Mouse (Mus musculus) forebrain, embryonic 10.5 days (tissue): ENCODE measurements around the gene Olfml3. TPM values are rescaled to one million over a fixed set of nuclear protein-coding genes. Genes with fewer than 3 reads are reported as not detected.

Experiments used
- DNase-seq: peaks from one replicate; pipeline ENCODE4 v3.0.0-alpha.2; 2017; ENCODE audit warnings: low spot score; ENCODE audit errors: extremely low spot score
- H3K27ac ChIP-seq: fragments of 300-500 bp; sonication (generic); 2 replicates; pipeline ENCODE4 v1.5.1; 2016; ENCODE audit warnings: mild to moderate bottlenecking
- H3K27me3 ChIP-seq: fragments of 300-500 bp; sonication (generic); 2 replicates; pipeline ENCODE4 v1.6.1; 2016; ENCODE audit warnings: mild to moderate bottlenecking; ENCODE audit not compliant: poor library complexity, severe bottlenecking
- H3K36me3 ChIP-seq: fragments of 300-500 bp; sonication (generic); replicated peaks from 2 replicates; pipeline ENCODE4 v1.6.1; 2016; ENCODE audit warnings: mild to moderate bottlenecking, moderate library complexity
- H3K4me1 ChIP-seq: fragments of 300-500 bp; sonication (generic); 2 replicates; pipeline ENCODE4 v1.6.1; 2016
- H3K4me3 ChIP-seq: fragments of 300-500 bp; sonication (generic); 2 replicates; pipeline ENCODE4 v1.5.1; 2016; ENCODE audit warnings: mild to moderate bottlenecking, moderate library complexity
- H3K9me3 ChIP-seq: fragments of 300-500 bp; sonication (generic); 2 replicates; pipeline ENCODE4 v1.6.1; 2016; ENCODE audit warnings: mild to moderate bottlenecking, moderate library complexity
- WGBS: fragments of 180-500 bp; shearing (Covaris S2); methylation state at CpG from one replicate; pipeline ENCODE4 v1.1.7; 2016; 5-methylcytosine and 5-hydroxymethylcytosine counted together
- polyA plus RNA-seq: library from polyadenylated mRNA; unstranded; fragments of >200 nt; fragmentation: Nextera tagmentation; extraction: Ambion mirVana; gene quantifications from 2 replicates; pipeline ENCODE4 v1.2.1, GENCODE M21; 2016

The Olfml3 gene
- polyA plus RNA-seq, 1 experiment from 2014 or later = 5.6 TPM

DNA sequence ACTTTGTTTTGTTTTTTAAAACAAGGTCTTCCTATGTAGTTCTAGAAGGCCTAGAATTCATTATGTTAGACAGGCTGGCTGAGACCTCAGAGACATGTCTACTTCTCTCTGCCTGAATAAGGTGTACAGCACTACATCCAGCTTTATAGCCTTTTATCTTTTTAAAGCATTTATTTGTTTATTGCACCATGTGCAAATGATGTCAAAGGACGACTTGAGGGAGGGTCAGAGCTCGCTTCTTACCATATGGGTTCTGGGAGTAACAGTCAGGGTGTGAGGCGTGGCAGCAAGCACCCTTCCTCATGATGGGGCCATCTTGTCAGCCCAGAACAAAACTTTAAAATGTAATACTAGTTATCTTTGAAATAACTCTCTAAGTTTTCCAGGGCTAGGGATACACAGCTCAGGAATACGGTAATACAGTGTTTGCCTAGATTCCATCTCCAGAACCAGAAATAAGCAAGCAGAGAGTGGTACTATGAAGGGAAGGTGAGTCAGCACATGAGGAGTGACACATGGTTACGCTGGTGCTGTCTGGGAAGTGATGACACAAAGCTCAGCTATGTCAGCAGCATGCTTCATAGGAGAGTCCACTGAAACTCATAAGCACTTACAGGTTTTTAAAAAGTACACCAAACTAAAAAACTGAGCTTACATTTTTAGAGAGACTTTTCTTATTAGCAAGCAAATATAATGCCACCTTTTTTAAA, 21.6 kb upstream of the Olfml3 start:
- no peak overlapping the region for H3K27ac ChIP-seq
- no peak overlapping the region for H3K4me3 ChIP-seq
- no peaks in the 10 kb centered on the region for H3K27me3 ChIP-seq
- H3K4me1 ChIP-seq = no peaks in the 10 kb centered on the region
- DNase-seq = no peak
- peaks cover 83% of the 10 kb centered on the region for H3K36me3 ChIP-seq
- WGBS = 87% methylated on average over 5 of the region's 5 CpGs
- no peaks in the 10 kb centered on the region for H3K9me3 ChIP-seq

DNA sequence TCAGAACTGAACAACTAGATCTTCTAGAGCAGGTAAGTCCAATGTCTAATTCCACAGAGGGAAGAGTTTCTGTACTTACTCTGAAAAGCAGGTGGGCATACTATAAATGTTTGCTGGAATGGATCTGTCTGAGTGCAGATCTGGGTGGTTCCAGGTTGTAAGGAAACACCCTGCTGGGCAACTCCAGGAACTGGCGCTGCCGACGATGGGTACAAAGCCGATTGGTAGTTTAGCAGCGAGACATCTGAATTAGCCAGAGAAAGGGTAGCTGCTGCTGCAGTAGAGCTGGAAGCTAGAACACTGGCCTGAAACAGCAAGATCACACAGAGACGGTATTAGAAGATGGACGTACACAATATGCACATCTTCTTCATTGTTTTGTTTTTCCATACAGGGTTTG, 20.7 kb upstream of the Olfml3 start:
- DNase-seq = no peak
- Histone ChIP-seq H3K36me3 (peaks cover 86% of the 10 kb centered on the region), H3K27me3 (no peaks in the 10 kb centered on the region), H3K27ac (no peak overlapping the region), H3K4me1 (no peaks in the 10 kb centered on the region), H3K4me3 (no peak overlapping the region), H3K9me3 (no peaks in the 10 kb centered on the region)
- WGBS = 91% methylated on average over 7 of the region's 7 CpGs

DNA sequence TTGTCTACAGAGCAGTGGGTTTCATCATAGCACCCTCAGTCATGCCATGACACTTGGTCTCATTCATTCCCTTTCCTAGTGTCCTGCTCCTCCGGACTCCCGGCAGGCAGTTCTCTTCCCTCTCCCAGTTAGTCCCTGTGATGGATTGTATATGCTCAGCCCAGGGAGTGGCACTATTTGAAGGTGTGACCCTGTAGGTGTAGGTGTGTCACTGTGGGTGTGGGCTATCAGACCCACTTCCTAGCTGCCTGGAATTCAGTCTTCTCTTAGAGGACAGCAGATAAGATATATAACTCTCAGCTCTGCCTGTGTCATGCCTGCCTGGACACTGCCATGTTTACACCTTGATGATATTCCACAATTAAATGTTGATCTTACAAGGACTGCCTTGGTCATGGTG, 19.1 kb upstream of the Olfml3 start:
- no peak for DNase-seq
- Histone ChIP-seq H3K36me3 (peaks cover 86% of the 10 kb centered on the region), H3K9me3 (no peaks in the 10 kb centered on the region), H3K4me3 (no peak overlapping the region), H3K27me3 (no peaks in the 10 kb centered on the region), H3K4me1 (no peaks in the 10 kb centered on the region), H3K27ac (no peak overlapping the region)
- WGBS = 94% methylated on average over 2 of the region's 2 CpGs

DNA sequence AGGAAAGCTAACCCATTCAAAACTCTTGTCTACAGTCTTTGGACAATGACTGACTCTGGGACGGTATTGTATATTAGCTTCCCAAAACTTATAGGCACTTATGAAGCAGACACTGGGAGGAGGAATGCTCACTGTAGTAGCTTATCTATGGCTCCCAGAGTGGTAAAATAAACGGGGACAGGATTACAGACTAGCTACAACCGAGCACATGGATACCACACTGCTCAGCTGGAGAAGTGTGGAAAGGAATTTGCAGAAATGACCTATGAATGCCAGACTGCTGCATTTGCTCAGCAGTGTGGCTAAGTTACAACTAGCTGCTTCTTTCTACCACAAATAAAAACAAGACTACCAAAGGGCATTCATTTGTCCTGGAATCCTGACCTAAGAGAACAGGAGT, 17.6 kb upstream of the Olfml3 start:
- peaks cover 82% of the 10 kb centered on the region for H3K36me3 ChIP-seq
- no peak overlapping the region for H3K27ac ChIP-seq
- H3K4me1 ChIP-seq = no peaks in the 10 kb centered on the region
- no peak overlapping the region for H3K4me3 ChIP-seq
- DNase-seq = no peak
- 78% methylated on average over 3 of the region's 3 CpGs for WGBS
- no peaks in the 10 kb centered on the region for H3K9me3 ChIP-seq
- no peaks in the 10 kb centered on the region for H3K27me3 ChIP-seq

DNA sequence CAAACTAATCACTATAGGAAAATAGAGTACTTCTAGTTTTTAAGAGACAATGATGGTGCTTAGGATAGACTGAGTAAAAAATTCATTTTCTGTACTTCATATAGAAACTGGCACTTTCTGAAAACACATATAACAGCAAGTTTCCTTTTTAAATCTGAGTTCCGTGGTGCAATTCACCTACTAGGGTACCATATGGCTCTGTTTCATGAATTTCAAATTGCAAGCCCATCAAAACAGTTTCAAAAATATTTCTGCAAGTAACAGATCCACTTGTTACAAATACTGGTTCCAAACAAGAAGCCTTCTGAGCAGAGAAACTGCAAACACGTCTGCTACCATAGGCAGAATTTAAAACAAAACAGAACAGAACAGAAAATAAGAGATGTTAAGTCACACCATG, 13.8 kb upstream of the Olfml3 start:
- H3K9me3 ChIP-seq = no peaks in the 10 kb centered on the region
- H3K4me1 ChIP-seq = no peaks in the 10 kb centered on the region
- H3K36me3 ChIP-seq = peaks cover 82% of the 10 kb centered on the region
- 85% methylated on average over 2 of the region's 2 CpGs for WGBS
- H3K4me3 ChIP-seq = no peak overlapping the region
- H3K27ac ChIP-seq = no peak overlapping the region
- H3K27me3 ChIP-seq = no peaks in the 10 kb centered on the region
- no peak for DNase-seq

DNA sequence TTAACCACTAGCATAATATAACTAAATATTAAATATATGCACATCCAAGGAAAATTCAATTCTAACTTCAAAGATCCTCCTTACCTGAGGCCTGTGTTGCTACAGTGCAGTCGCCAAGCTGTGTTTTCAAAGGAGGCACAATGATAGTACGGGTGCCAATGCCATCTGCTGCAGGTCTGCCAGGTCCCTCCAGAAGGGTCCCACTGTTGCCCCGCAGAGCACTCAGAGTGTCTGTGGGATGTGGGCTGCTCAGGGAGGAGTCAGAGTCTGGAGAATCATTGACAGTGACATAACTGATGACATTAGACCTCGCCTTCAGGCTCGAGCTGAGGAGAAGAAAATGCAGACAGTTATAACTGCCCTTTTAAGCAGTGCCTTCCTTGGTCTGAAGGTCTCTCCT, 8.9 kb upstream of the Olfml3 start:
- no peaks in the 10 kb centered on the region for H3K4me1 ChIP-seq
- WGBS = 98% methylated on average over 5 of the region's 5 CpGs
- no peaks in the 10 kb centered on the region for H3K27me3 ChIP-seq
- no peak overlapping the region for H3K27ac ChIP-seq
- H3K36me3 ChIP-seq = peaks cover 90% of the 10 kb centered on the region
- H3K9me3 ChIP-seq = no peaks in the 10 kb centered on the region
- H3K4me3 ChIP-seq = no peak overlapping the region
- no peak for DNase-seq

DNA sequence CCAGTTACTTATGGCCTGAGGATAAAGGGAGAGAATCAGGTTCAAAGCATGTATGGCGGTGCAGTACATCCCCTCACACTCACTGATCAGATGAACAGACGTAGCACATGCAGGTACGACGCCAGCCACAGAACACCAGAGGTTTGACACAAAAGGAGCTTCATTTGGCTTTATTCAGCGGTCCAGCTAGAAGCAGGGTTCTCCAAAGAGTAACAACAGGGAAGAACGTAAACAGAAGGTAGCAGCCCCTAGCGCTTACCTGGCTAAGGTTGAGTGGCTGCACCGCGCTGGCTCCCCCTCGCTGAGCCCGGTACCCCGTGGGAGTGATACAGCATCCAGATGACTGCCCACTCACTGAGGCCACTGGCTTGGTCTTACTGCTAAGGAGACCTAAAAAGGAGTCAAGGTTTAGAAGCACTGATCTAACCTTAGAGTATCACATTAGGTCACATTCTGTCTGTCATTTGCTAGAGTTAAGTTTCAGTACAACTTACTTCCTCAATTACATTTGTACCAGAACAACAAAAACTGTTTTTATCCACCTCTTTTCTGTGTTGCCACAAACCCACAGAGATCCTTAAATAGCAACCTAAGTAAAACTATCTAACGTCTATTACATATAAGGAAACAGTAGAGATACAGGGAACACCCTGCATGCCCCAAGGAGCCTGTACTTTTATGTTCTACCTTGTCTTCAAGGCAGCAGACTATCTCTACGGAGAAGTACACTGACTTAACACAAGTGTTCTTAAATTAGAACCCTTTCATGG, 7.4 kb upstream of the Olfml3 start:
- no peak for DNase-seq
- Histone ChIP-seq H3K9me3 (no peaks in the 10 kb centered on the region), H3K36me3 (peaks cover 80% of the 10 kb centered on the region), H3K27ac (no peak overlapping the region), H3K4me1 (peaks cover 8% of the 10 kb centered on the region), H3K27me3 (no peaks in the 10 kb centered on the region), H3K4me3 (no peak overlapping the region)
- 92% methylated on average over 14 of the region's 14 CpGs for WGBS

DNA sequence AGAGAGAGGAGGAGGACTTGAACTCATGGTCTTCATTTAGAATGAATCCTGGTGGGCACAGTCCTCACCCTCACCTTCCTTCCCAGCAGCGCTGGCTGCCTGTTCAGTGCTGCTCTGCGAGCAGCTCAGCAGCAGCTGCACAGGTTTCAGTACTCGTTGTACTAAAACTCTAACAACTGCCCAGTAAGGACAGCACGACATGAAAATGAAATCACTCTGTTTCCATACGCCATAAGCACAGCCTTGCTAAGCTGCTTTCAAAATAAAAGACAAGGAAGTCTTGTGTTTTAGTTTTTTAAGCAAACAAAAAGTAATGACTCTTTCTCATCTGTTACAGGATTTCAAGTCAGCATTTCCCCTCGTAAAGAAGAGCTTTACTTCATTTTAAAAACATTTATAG, 5.4 kb upstream of the Olfml3 start:
- no peaks in the 10 kb centered on the region for H3K9me3 ChIP-seq
- no peak overlapping the region for H3K27ac ChIP-seq
- no peak overlapping the region for H3K4me3 ChIP-seq
- DNase-seq = no peak
- 92% methylated on average over 6 of the region's 6 CpGs for WGBS
- H3K36me3 ChIP-seq = peaks cover 60% of the 10 kb centered on the region
- no peaks in the 10 kb centered on the region for H3K27me3 ChIP-seq
- peaks cover 23% of the 10 kb centered on the region for H3K4me1 ChIP-seq

DNA sequence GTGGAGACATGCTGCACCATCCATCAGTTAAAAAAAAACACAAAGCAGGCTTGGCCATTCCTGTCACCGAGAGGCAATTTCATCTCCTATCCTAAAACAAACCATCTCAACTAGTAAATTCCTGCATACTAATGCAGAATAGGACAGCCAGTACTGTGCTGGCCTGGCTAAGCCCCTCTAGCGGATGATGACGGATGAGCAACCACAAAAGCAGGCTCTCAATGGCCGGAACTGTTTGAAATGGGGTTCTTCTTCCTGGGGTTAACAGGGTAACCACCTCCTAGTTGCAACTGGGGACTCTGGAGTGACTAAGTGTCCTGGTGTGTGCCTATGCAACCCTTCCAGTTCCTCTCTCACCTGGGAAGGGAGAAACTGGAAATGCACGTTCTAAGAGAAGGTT, 2.5 kb upstream of the Olfml3 start:
- Histone ChIP-seq H3K4me1 (peaks cover 51% of the 10 kb centered on the region), H3K27me3 (peaks cover 15% of the 10 kb centered on the region), H3K4me3 (no peak overlapping the region), H3K27ac (no peak overlapping the region), H3K9me3 (no peaks in the 10 kb centered on the region), H3K36me3 (peaks cover 40% of the 10 kb centered on the region)
- DNase-seq = no peak
- WGBS = 40% methylated on average over 5 of the region's 5 CpGs

DNA sequence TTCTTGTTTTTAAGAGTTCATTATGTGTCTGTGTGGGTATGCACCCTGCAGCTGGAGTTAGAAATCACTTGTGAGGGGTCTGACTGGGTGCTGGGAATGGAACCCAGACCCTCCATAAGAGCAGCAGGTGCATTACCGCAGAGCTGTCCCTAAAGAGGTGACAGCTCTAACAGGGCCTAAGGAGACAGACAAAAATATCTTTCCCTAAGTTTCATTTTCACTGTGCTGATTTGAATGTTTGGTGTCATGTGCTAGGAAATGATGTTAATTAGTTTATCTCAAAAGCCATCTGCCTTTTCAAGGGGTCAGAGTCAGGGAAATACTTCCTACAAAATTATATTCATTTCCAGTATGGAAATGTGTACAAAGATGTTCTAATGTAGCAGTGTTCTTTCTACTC, 1.5 kb upstream of the Olfml3 start, which contains the start of gene Gm10964:
Gene Gm10964 (plus strand): TSS at position 38 of the 400 bp plus-strand sequence.
- 82% methylated on average over 1 of the region's 1 CpGs for WGBS
- H3K27me3 ChIP-seq = peaks cover 17% of the 10 kb centered on the region
- peak within 1 kb of the TSS; percentile 89 for H3K27ac ChIP-seq

DNA sequence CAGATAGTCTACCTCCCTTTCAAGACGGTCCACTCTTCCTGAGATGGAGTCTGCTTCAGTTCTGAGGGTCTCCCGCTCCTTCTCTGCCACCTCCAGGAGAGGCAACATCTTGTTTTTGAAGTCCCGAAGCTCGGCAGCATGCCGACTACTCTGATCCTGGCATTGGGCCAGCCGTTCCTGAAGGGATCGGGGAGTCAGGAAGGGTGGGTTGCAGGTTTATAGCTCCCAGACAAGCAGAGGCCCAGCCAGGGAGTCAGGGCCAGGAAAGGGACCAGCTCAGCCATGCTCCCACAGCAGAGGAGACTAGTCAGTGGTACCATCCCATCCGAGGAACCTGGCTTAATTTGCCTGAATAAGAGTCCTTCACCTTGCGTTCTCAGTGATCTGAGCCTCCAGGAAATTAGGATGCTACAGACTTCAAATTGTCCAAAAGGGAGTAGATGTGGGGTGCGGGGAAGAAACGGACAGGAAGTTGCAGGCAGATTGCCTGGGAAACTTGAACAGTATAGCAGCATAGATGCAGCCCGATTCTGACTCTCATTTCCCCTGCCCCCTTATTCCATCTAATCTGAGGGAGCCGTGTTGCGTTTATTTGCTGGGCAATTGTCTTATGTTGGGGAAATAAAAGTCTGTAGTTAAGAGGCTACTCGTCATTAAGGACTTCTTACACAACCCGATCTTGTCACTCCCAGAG, 593 bp downstream of the Olfml3 start:
- H3K27ac ChIP-seq = peak overlapping the region; percentile 89
- H3K9me3 ChIP-seq = no peaks in the 10 kb centered on the region
- peaks cover 13% of the 10 kb centered on the region for H3K36me3 ChIP-seq
- no peak for DNase-seq
- peaks cover 80% of the 10 kb centered on the region for H3K4me1 ChIP-seq
- H3K4me3 ChIP-seq = peak overlapping the region; percentile 43
- peaks cover 35% of the 10 kb centered on the region for H3K27me3 ChIP-seq
- 77% methylated on average over 16 of the region's 16 CpGs for WGBS

More for the DNA sequence above, 1.5 kb upstream of the Olfml3 start, which contains the start of gene Gm10964:
- H3K36me3 ChIP-seq = peaks cover 30% of the 10 kb centered on the region
- peaks cover 62% of the 10 kb centered on the region for H3K4me1 ChIP-seq
- no peaks in the 10 kb centered on the region for H3K9me3 ChIP-seq
- H3K4me3 ChIP-seq = peak within 1 kb of the TSS; percentile 43
- no peak for DNase-seq

DNA sequence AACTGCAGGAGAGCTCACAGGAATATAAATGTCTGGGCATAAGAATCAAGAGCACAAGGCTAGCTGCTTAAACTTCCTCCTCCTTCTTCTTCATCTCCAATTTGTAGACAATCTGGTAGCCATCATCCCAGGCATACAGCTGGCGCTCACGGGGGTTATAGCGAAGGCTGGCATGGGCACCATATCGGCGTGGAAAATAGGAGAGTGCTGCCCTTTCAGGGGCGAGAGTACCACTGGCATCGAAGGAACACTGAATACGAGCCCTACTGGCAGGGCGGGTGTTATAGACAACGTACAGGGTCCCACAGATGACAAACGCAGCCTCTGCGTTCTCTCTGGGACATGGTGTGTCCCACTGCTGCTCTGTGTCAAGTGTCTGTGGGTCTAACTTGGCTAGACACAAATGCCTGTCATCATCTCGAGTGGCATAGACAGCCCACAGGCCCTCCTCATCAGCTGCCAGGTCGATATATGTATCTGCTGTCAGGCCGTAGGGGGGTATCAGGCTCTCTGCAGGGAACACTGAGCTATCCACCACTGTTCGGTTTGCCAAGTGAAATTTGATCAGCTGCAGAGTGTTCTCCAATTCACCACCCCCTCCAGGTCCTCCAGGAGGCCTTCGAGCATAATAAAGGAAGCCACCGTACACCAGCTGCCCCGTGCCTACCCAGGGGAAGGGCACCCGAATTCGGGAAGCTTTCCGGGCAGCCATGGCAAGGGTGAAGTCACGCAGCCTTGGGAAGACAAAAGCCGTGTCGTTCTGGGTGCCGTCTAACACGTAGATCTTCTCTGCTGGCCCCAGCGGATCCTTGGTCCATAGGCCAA, 1.8 kb downstream of the Olfml3 start:
- H3K4me3 ChIP-seq = no peak overlapping the region
- 84% methylated on average over 28 of the region's 28 CpGs for WGBS
- H3K9me3 ChIP-seq = no peaks in the 10 kb centered on the region
- peaks cover 8% of the 10 kb centered on the region for H3K36me3 ChIP-seq
- H3K27me3 ChIP-seq = peaks cover 45% of the 10 kb centered on the region
- peaks cover 80% of the 10 kb centered on the region for H3K4me1 ChIP-seq
- H3K27ac ChIP-seq = peak overlapping the region; percentile 89
- no peak for DNase-seq
